Mouse (Mus musculus) retina, adult 2 months (tissue): Measurements from ENCODE around the gene Cd200r3.

Experiments
- DNase-seq: peaks from one replicate; pipeline ENCODE4 v3.0.0-alpha.2; 2012; ENCODE audit warnings: low read depth, low spot score

Cd200r3 gene

DNA sequence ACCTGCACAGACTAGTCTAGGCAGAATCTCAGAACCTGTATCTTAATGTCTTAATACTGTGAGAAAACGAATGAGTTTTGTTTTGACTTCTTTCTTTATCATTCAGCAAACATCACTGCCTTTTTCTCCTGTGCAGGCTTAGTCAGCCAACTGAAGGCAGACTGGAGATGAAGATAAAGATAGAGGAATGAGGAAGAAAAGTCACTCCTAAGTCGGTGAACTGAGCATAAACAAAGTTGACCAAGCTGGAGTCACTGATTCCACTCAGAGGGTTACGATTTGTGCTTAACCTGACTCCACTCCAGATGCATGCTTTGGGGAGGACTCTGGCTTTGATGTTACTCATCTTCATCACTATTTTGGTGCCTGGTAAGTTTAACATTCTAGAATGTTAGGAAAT, at the start of gene Cd200r3:
Cd200r3 (plus strand) TSS at position 211 of the 400 bp plus-strand sequence.
- DNase-seq = no peak

DNA sequence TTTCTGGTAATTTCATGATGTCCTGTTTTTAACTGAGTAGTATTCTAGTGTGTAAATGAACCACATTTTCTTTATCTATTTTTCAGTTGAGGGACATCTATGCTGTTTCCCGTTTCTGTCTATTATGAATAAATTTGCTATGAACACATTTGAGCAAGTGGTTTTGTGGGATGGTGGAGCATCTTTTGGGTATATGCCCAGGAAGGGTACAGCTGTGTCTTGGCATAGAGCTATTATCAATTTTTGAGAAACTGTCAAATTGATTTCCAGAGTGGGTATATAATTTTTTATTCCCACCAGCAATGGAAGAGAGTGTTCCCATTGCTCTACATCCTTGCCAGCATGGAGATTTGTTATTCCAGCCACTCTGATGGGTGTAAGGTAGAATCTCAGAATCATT, 11.5 kb upstream of the Cd200r3 start:
- DNase-seq = no peak

DNA sequence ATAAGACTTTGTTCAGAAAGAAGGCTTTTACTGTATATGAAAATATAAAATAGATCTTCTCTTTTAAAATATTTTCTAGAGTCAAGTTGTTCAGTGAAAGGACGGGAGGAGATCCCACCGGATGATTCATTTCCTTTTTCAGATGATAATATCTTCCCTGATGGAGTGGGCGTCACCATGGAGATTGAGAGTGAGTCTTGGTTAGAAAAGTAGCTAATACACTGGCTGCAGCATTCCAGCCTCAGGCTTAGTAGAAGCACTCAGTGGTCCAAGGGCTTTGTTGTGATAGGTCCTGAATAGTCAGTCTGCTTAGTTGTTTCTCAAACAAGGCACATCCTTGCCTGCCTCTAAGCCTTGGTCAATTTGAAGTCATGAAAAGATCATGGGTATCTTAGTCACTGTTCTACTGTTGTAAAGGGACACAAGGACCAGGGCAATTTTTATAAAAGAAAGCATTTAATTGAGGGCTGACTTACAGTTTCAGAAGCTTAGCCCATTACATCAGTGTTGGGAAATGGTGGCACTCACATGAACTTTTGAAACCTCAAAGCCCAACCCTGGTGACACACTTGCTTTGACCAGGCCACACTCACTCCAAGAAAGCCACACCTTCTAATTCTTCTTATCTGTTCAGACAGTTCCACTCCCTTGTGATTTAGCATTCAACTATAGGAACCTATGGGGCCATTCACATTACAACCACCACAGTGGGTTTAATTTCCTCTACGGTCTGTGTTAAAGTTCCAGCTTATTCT, 8.1 kb downstream of the Cd200r3 start:
- DNase-seq = no peak

DNA sequence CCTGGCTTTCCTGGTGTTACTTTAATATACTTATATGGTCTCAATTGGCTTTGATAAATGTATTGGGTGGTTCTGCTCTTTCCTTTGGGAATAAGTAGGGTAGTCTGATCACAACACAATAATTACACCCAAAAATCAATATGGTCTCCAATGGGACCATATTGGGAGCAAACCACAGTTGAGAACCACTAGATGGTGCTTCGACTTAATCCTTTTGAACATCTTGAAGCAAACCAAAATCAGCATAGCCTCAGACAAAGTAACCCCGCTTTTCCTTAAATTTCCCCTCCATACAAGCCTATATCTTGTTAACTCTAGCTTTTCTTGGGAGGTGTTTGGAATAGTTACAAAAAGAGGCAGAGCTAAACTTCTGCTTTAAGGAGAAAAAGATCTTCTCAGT, 18.8 kb downstream of the Cd200r3 start:
- no peak for DNase-seq

DNA sequence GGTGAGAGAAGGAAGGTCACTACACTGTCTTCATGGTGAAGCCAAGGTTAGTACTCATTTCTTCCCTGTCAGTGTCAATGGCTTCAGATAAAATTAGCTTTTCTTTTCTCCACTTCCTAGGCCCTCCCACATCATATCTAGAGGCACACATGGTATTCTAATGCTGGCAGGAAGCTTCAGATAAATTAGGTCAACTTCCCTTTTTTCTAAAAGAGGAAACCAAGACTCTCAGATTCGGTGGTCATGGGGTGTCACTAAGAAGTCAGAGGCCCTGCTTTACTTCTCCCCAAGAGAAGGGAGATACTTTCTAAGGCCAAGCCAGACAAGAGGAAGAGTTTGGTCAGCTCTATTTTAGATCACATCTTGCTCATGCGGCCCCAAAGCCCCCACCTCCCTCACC, 19.3 kb downstream of the Cd200r3 start:
- DNase-seq = no peak

DNA sequence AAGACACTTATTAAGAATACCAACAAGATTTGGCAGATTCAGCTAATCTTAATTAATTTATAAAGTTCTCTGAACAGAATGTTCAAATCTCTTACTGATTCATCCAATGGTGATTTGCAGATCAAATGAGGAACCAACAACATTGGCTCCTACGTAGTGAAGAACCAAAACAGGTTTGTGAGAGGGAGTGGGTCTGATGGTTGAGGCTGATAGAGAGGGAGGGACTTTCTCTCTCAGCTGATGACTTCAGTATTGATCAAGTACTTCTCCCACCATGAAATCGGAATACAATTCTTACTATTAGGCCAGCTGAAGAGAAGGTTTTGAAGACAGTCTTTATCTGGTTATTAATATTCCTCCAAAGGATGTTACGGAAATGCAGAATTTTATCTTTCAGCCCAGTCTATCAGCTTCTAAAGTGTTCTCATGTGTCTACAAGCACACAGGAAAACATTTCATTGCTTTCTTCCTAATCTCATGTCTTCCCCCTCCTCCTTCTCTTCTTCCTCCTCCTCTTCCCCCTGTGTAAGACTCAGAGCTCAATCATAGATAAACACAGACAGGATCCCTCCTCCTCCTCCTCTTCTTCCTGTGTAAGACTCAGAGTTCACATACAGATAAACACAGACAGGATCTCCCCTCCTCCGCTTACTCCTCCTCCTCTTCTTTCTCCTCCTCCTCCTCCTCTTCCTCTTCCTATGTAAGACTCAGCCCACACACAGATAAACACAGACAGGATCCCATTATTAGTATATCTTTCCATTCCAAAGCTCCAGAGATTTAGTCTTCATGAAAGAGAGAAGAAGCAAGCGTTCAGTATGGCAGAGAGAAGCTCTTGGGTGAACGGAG, 21.3 kb downstream of the Cd200r3 start:
- DNase-seq = no peak

DNA sequence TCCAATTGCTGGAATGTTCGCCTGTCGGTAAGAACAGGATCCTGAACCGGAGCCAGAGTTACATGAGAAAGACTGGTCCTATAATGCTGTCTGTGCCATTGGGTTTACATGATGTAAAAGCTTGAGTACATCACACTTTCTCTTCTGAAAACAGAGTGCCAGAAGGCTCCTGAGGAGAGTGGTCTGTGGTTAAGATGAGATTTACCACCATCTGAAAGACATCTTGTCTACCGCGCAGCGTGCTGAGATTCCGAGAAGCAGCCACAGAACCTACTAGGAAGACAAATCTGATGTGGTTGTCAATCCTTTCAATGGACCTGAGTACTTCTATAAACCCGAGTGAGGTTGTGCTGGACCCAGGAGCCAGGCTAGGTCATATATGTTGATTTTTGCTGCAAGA, 21.9 kb downstream of the Cd200r3 start:
- no peak for DNase-seq

DNA sequence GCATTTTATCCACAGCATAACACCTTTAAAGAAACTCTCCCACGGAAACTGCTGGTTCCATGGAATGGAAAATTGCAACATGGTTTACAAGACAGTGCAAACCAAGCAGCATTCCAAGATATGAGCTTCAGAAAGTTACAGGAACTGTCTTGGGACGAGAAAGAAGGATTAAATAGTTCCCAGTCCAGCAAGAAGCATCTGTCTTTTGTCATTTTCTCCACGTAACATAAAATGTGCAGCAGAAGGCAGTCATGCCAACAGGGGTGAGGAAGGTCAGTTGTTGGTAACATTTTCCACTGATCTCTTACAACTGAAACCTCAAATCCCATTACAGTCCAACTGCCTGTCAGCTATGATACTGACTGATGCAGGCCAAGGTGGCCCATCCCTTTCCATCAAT, 22.4 kb downstream of the Cd200r3 start:
- no peak for DNase-seq

DNA sequence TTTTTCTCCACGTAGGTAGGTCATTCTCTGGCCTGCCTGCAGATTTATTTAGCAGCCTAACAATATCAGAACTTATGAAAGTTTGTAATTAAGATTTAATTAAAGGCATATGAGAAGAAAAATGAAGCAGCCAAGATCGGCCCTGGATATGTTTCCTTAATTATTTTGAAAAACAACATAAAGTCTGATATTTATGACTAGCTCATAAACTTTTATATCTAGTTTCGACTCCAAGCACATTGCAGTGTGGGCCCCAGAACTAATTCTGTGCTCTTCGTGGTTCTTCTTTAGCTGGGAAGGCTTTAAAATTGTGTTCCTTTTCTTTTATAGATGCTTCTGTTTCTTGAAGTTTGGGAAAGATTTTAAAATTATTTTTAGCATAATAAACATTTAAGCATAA, 23.4 kb downstream of the Cd200r3 start:
- DNase-seq = no peak

DNA sequence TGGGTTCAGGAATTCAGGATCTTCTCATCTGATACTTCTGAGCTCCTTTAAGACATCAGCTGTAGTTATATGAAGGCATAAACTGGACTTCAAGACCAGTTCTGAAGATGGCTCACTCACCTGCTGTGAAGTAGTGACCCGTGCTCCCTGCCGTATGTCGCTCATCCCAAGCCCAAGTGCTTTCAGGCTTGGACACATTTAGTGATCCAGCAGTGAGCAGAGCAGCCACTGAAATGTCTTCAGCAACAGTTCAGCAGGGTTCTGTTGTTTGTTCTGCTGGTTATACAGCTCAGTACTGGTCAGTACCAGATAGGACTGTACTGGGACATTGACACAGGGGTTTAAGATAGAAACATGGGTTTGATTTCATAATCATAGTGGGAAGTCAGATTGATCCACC, 24.6 kb downstream of the Cd200r3 start:
- no peak for DNase-seq

DNA sequence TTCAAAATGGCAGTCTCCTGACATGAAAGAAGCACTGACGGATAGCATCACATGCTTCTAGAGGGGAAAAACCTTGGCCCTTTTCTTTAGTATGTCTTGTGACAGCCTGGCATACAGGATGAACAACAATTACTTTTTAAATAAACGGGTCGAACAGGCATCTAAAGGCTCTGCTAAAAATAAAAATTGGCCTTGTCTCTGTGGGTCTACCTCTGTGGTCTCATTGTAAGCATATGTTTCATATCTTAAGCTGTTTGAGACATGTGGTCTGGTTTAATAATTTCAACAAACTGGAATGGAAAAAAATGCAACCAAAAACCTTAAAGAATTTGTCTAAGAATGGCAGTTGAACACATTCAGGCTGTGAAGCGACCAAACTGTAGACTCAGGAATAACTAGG, 27.4 kb downstream of the Cd200r3 start:
- no peak for DNase-seq

DNA sequence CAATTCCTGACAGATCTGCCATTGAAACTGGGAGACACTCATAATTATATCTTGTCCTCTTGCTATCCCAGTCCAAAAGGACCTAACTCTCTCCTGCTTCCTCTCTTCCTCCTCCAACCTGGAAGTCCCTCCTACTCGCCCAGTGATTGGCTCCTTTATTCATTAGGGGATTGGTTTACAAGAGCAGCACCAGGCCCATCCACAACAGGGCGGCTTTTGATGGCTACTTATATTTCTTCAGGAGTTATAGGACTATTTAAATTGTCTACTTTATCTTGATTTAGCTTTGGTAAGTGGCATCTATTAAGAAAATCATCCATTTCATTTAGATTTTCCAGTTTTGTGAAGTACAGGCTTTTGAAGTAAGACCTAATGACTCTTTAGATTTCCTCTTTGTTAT, 30.6 kb downstream of the Cd200r3 start:
- no peak for DNase-seq

DNA sequence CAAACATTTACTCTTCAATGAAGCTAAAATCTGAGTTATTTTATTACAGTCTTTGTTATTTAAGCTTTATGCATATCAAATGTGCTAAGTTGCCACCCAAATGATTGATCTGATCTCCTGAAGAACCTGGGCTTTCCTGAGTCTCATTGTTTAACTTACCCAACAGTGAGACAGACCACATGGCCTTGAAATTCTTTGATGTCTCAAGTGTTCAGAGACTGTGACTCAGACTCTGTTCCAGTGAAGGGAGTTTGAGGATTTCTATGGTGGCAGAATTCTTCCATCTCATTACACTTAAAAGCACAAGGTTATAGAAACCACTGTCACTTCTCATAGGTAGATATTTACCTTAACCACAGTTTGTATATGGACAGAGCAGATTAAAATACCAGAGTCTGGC, 32.6 kb downstream of the Cd200r3 start:
- DNase-seq = no peak

DNA sequence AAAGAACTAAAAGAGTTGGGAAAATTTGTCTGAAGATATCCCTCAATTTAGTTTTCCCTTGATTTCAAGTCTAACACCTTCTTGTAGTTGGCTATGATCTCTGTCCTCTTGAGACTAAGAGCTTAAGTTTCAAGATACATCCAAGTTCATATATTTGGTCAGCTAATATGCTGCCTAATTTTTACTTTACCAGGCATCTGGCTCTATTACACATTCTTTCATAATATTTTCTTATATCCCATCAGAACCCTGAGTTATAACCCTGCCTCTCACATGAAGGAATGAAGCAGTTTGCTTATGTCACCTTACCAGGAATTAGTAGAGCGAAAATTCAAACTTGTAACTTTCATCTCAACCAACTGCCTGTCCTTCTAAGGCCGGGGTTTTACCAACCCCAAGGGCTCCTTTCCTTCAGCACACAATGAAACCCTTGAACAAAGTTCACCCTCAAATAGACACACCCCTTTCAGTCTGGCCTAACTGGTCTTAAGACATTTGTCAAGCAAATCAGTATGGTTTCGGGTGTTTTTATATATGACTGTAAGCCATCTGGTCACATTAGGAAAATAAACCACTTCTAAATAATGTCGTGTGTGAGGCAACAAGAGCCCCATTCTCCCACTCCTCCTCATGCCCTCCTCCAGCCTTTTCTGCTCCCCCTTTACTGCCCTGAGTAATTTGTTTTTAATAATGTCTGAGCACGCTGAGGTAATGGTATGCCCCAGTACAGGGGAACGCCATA, 33.6 kb downstream of the Cd200r3 start:
- no peak for DNase-seq

DNA sequence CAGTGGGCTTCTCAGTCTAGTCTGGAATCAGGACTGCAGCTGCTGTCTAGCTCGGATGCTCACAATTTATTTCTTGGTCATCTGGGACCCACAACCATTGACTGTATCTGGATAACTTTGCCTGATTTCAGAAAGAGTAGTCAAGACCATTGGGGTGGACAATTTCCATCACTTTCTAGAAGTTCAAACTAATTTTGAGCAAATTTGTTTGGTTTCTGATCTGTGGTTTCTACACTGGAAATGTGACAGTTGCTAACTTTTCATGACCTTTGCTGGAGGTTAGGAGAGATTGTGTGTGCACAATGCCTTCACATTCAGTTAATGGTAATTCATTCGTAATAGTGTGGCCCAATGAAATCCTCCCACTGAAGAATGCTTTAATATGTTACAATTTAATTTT, 34.7 kb downstream of the Cd200r3 start:
- DNase-seq = no peak

DNA sequence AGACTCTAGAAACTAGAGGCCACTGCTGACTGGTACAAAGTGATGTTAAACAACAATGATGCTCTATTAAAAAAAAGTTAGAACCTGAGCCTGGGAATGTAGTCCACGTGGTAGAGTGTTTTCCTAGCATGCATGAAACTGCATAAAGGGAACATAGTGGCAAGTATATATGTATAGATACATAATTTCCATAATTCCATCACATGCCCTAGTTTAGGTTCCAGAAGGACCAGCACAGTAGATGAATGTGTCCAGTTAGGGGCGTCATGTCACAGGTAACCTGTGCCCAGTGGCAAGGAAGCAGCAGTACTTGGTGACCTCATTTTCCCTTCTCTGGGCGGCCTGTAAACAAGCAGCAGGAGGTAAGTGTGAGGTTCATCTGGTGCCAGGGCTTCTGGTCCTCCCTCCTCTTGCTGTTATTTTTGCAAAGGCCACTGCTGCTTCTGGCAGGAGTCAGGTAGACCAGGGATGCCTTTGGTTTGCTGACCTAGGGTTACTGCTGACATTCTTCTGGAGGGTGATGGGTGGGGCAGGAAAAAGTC, 35.9 kb downstream of the Cd200r3 start:
- DNase-seq = no peak

DNA sequence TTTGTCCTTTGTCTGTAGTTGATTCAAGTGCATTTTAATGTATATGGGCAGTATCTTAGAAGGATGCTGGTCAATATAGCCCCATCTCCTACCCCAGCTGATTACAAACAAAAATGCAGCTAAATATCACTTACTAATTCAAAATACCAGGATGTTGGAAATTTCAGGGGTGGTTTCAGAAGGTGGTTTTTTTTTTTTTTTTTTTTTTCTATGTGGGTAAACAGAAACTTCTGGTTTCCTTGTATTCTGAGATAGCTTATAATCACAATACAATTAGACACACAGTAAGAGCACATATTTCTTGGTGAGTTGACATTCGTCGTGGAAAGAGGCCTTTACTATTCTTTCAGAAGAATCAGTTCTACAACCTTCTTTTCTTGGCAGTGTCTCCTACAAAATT, 39.5 kb downstream of the Cd200r3 start:
- no peak for DNase-seq

DNA sequence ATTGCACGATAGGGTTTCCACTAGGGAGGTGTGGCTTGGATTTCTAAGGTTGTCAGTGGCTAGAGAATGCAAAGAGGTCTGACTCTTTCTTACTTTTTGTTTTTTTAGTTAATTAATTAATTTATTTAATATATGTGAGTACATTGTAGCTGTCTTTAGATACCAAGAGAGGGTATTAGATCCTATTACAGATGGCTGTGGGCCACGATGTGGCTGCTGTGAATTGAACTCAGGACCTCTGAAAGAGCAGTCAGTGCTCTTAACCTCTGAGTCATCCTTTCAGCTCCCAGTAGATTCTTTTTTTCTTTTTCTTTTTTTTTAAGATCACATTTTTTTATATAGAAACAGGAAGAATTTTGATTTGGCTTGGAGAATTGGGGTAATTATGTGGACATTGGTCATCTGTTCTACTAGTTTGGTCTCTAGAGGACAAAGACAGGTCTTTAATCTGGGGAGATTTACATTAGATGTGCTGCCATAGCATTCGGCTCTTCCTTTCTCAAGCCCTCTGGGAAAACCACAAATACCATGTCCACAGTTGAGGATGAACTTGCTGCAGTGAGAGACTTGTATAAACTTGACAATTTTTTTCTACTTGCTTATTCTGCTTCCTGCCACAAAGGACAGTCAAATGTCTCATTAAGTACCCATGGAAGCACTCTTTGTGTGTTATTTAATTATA, 40.0 kb downstream of the Cd200r3 start:
- no peak for DNase-seq

DNA sequence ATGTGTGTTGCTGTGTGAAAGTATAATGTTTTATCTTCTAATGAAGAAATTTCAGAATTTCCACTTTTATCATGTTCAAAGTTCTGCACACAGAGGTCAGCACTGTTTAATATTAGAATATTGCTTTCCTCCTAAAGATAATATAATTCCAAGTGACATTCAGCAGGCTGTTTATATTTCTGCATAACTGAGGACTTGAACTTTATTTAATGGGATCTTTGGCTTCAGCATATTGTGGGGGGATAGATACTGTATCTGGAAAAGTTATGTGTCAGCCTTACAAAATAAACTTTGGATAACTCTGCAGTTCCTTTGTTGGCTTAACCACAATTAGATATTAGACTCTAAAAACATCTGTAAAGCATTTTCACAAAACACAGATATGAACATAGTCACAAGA, 40.6 kb downstream of the Cd200r3 start:
- no peak for DNase-seq

DNA sequence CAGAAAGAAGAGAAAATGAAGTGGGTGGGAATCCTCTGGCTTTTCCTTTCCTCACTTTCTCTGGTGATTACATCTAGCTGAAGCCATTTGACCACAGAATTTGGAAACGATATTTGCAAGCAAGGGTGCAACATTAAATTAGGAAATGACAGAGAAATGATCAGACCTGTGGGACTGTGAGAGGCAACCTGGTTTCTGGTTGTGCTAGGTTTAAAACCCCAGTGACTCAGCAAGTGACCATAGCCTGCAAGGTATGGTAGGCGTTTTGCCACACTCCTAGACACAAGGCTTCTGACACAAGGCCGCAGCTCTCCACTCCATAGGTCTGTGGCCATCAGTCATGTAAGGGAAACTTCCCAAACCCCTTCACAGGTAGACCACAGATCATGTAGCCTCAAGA, 41.4 kb downstream of the Cd200r3 start:
- DNase-seq = no peak

DNA sequence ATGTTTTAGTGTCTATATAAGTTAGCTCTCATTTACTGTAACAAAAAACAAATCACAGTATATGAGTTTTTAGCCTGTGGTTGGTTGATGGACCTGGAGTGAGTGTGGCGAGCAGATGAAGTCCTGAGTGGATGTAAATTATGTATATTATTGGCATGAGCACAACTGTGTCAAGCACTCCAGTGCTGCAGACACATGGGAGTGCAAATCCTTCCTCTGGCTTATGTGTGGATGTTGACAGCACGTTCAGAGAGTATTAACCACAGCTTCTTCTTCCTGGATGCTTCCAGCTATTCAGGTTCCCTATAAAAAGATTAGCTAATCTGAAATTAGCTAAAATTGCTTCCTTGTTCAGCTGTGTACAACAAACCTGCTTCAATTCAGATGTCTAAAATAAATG, 42.6 kb downstream of the Cd200r3 start:
- no peak for DNase-seq
